Mouse (Mus musculus): ENCODE measurements around the gene Zfp873. TPM values are rescaled to one million over a fixed set of nuclear protein-coding genes. Genes with fewer than 3 reads are reported as not detected.

Gene Zfp873
- 1.0 and 1.8 TPM in 2 replicates for polyA plus RNA-seq (2012; rRNA removed; ENCODE audit: low replicate concordance)

DNA sequence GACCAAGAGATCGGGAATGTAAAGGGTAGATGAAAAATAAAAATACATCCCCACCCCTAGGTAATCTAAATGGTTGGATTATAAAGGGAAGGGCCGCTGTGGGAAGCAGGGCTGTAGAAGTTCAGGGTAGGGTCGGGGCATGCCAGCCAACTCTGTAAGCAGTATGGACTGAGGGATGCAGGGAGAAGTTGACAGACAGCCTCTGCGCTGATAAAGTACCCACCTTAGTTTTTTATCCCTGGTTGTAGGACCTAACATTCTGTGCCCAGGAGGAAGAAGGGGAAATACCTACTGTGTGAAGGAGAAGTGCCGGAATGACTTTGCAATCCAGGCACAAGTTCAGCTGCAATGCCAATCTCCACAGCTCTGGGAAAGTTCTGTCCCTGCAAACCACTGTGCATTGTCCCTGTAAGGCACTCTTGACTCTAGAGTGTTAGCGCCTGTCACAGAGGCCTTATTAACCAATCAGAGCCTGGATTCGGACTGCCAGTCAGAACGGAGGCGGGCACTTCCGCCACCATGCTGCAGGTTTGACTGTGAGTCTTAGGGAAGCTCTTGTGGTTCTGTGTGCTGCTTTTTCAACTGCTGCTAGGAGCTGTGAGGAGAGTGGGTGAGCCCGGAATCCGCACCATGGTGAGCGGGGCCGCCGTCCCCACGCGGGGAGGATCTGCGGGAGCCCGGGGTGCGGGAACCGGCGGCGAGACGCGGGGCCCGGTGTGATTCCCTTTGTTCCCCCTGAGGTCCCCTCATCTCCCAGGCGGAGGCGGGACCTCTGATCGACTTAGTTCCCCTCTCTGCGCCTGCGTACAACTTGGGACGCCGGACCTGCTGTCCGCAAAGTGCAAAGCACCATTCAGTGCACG is at the start of gene Zfp873:
Gene Zfp873, plus strand, starts transcription at position 527 of the 863 bp plus-strand sequence.

DNA sequence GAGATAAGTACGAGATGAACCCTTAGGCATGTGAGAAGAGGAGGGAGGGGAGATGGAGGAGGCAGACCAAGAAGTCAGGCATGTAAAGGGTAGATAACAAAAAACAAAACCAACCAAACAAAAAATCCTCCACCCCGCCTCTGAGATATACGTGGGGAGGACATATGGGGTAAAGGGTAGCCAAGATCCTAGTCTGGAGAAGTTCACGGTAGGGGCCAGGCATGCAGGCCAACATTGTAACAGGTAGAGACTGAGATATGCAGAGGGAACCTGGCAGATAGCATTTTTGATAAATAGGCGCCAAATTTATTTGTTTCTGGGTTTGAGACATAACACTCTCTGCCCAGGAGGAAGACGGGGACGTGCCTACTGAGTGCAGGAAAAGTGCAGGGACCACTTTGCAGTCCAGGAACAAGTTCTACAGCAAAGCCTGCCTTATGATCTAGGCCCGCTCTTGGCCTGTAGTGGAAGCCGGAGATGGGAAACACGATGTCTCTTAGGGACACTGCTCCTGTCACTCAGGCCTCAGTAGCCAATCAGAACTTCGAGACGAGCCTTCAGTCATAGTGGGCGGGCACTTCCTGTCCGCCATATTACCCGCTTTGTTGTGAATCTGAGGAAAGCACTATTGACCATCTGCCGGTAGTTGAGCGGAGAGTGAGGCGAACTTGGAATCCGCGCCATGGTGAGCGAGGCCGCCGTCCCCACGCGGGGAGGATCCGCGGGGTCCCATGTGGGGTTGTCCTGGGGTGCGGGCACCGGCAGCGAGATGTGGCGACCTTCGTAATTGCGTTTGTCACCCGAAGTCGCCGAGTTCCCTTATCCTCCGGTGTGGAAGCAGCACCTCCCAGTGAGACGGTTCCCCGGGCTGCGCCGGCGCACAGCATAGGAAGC is 35.1 kb downstream of the Zfp873 start, which contains the start of gene BC024063:
Gene BC024063, plus strand, starts transcription at position 626 of the 894 bp plus-strand sequence.

Other genes starting within 250 kb of the Zfp873 start
- not detected in 2 replicates for gene Gm4767, start 235.9 kb upstream of the Zfp873 start, polyA plus RNA-seq (2012; rRNA removed; ENCODE audit: low replicate concordance)
- 0.20 and 0.57 TPM in 2 replicates for gene Gm32687, start 184.2 kb upstream of the Zfp873 start, polyA plus RNA-seq (2012; rRNA removed; ENCODE audit: low replicate concordance)
- 0.10 TPM in 1 of 2 replicates, not detected in the other for gene Zfp781, start 117.6 kb upstream of the Zfp873 start, polyA plus RNA-seq (2012; rRNA removed; ENCODE audit: low replicate concordance)
- 0.22 TPM in 1 of 2 replicates, not detected in the other for gene BC024063, start 35.2 kb downstream of the Zfp873 start, polyA plus RNA-seq (2012; rRNA removed; ENCODE audit: low replicate concordance)
- 0.16 and 0.45 TPM in 2 replicates for gene AU041133, start 79.9 kb downstream of the Zfp873 start, polyA plus RNA-seq (2012; rRNA removed; ENCODE audit: low replicate concordance)
- 0.35 and 1.1 TPM in 2 replicates for gene Zfp938, start 193.2 kb downstream of the Zfp873 start, polyA plus RNA-seq (2012; rRNA removed; ENCODE audit: low replicate concordance)

Data from mammary gland, adult 2 months (tissue).